Mouse (Mus musculus) heart, embryonic 16.5 days (tissue): ENCODE results near the gene Gli1. TPM values are rescaled to one million over a fixed set of nuclear protein-coding genes. Genes with fewer than 3 reads are reported as not detected.

Experiments
- ATAC-seq: fragments of 200-750 bp; cut with Nextera tagmentation; replicated peaks from 2 replicates; pipeline ENCODE4 v1.8.0; 2017; ENCODE audit warnings: moderate number of reproducible peaks; ENCODE audit not compliant: insufficient read depth, low FRiP score; ENCODE audit errors: extremely low read depth
- H3K27ac ChIP-seq: fragments of 300-500 bp; sonication (generic); 2 replicates; pipeline ENCODE4 v1.5.1; 2014; ENCODE audit warnings: mild to moderate bottlenecking, low read length, control low read depth, moderate library complexity
- H3K27me3 ChIP-seq: fragments of 300-500 bp; sonication (generic); 2 replicates; pipeline ENCODE4 v1.6.1; 2014; ENCODE audit warnings: low read length, mixed read lengths; ENCODE audit not compliant: control insufficient read depth, insufficient read depth
- H3K36me3 ChIP-seq: fragments of 300-500 bp; sonication (generic); 2 replicates; pipeline ENCODE4 v1.6.1; 2014; ENCODE audit not compliant: control insufficient read depth, insufficient read depth
- H3K4me1 ChIP-seq: fragments of 300-500 bp; sonication (generic); 2 replicates; pipeline ENCODE4 v1.6.1; 2014; ENCODE audit warnings: low read length, mixed read lengths; ENCODE audit not compliant: control insufficient read depth, insufficient read depth
- H3K4me2 ChIP-seq: fragments of 300-500 bp; sonication (generic); 2 replicates; pipeline ENCODE4 v1.6.1; 2014; ENCODE audit warnings: low read depth, mild to moderate bottlenecking, control low read depth, low read length
- H3K4me3 ChIP-seq: fragments of 300-500 bp; sonication (generic); 2 replicates; pipeline ENCODE4 v1.5.1; 2014; ENCODE audit warnings: mild to moderate bottlenecking, control low read depth, low read length
- H3K9ac ChIP-seq: fragments of 300-500 bp; sonication (generic); 2 replicates; pipeline ENCODE4 v1.6.1; 2014; ENCODE audit warnings: low read length, control low read depth
- H3K9me3 ChIP-seq: fragments of 300-500 bp; sonication (generic); replicated peaks from 2 replicates; pipeline ENCODE4 v1.6.1; 2016; ENCODE audit warnings: low read length; ENCODE audit not compliant: control insufficient read depth
- WGBS: fragments of 180-500 bp; shearing (Covaris S2); extraction: QIAGEN DNeasy Blood & Tissue Kit; methylation state at CpG from one replicate; pipeline ENCODE4 v1.1.7; 2014; 5-methylcytosine and 5-hydroxymethylcytosine counted together
- polyA plus RNA-seq: library from polyadenylated mRNA; unstranded; fragments of >200 nt; fragmentation: Nextera tagmentation; extraction: Ambion mirVana; gene quantifications from 2 replicates; pipeline ENCODE4 v1.2.1, GENCODE M21; 2015

Gli1 gene
- polyA plus RNA-seq, 1 experiment from 2014 or later: 0.91 TPM

DNA sequence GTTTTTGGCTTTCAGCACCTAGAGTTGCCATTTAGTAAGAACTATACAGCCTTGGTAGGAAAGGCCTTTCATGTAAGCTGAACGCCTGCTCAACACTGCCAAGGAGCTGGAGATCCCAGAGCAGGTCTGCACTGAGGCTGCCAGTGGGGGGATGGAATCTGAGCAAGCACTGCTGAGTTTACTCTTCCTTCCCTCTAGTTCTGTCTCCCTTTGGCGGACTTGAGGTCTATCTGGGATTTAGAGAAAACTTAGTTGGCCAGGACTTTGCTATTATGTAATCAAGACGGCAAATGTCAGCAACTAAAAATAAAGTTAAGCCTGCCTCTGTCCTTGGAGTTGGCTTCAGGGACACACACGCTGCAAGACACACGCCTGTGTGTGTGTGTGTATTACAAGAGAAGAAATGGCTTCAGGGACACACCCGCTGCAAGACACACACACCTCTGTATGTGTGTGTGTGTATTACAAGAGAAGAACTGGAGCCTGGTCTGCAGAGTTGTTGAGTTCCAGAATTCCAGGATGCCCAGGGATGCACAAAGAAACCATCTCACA is 48.7 kb downstream of the Gli1 start:
- Histone ChIP-seq H3K4me1 (peaks cover 42% of the 10 kb centered on the region), H3K36me3 (peaks cover 41% of the 10 kb centered on the region), H3K9ac (peak overlapping the region; percentile 90), H3K27ac (peak overlapping the region; percentile 96), H3K27me3 (no peaks in the 10 kb centered on the region), H3K4me2 (peak overlapping the region; percentile 98), H3K4me3 (peak overlapping the region; percentile 86), H3K9me3 (no peaks in the 10 kb centered on the region)
- no peak for ATAC-seq
- WGBS: 38% methylated on average over 6 of the region's 6 CpGs

DNA sequence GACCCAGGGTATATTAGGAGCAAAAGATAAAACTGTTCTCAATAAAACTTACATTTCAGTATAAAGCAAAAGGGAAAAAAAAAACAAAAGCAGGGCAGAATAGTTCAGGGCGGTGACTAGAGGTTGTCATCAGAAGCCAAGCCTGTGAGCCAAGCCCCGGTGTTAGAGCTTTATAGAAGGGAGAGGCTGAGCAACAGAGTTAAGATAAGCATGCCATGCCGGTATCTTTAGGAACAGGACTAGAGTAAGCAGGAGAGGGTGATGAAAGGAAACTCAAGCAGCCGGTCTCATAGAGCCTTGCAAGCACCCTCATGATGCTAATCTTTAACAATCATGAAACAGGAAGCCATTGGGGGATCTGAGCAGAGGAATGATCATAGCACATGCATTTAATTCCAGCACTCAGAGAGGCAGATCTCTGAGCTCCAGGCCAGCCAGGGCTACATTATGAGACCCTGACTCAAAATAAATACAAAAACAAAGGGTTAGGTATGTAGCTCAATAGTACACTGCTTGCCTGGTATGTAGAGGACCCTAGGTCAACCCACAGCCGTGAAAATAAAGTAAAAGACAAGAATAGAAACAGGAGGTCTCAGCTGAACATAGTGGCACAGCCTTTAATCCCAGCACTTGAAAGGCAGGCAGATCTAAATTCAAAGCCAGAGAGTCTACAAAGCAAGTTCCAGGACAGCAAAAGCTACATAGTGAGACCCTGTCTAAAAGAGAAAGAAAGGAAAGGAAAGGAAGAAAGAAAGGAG is 49.7 kb downstream of the Gli1 start:
- H3K4me3 ChIP-seq: peak overlapping the region; percentile 86
- H3K4me1 ChIP-seq: peaks cover 43% of the 10 kb centered on the region
- no peak for ATAC-seq
- H3K27me3 ChIP-seq: no peaks in the 10 kb centered on the region
- peak overlapping the region; percentile 96 for H3K27ac ChIP-seq
- peak overlapping the region; percentile 90 for H3K9ac ChIP-seq
- WGBS: 11% methylated on average over 5 of the region's 5 CpGs
- H3K36me3 ChIP-seq: peaks cover 35% of the 10 kb centered on the region
- no peaks in the 10 kb centered on the region for H3K9me3 ChIP-seq
- H3K4me2 ChIP-seq: peak overlapping the region; percentile 98

DNA sequence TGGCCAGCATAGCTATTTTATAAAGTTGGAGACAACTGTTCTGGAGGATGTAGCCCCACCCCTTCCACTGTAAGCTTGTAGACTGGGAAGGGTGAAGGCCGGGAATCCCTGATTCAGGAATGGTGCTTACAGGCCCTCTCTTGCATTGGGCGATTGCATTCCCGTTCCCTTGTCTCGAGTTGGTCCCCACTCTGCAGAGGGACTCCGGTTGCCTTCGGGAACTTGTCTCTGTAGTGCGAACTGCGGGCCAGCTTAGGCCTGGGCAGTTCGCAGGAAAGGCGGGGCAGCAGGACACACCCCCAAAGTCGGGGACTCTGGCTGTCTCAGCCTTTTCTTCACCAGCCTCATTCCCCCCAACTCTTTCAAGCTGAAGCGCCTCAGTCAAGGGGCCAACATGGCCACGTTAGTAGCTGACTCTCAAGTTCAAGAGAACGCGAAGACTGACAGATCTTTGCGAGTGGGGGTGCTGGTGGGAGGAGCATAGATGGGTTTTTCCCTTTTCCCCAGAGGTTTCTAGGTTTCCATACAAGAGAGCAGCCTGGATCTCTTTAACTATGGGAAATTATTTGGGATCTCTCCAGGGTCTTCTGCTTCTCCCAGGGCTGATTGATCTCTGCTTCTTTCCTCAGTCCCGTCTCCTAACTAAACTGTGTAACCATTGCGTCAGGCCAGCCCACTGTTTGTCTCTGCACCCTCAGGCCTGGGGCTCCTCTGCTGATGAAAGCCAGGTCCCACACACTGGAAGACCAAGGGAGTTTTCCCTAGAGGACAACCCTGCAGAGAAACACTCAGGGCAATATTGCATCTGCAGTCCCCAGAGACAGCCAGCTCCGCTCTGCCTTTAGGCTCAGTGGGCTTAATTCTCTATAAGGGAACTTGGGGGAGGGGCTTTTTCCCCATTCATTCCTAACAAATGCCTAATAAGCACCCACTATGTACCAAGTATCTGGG is 50.6 kb downstream of the Gli1 start:
- H3K4me1 ChIP-seq: peaks cover 48% of the 10 kb centered on the region
- H3K4me2 ChIP-seq: peak overlapping the region; percentile 98
- WGBS: 2% methylated on average over 19 of the region's 19 CpGs
- H3K27me3 ChIP-seq: no peaks in the 10 kb centered on the region
- peak; percentile 3; the same call in 1 of the 2 replicates for ATAC-seq
- H3K9ac ChIP-seq: peak overlapping the region; percentile 90
- H3K4me3 ChIP-seq: peak overlapping the region; percentile 86
- H3K36me3 ChIP-seq: peaks cover 38% of the 10 kb centered on the region
- no peaks in the 10 kb centered on the region for H3K9me3 ChIP-seq
- peak overlapping the region; percentile 96 for H3K27ac ChIP-seq

DNA sequence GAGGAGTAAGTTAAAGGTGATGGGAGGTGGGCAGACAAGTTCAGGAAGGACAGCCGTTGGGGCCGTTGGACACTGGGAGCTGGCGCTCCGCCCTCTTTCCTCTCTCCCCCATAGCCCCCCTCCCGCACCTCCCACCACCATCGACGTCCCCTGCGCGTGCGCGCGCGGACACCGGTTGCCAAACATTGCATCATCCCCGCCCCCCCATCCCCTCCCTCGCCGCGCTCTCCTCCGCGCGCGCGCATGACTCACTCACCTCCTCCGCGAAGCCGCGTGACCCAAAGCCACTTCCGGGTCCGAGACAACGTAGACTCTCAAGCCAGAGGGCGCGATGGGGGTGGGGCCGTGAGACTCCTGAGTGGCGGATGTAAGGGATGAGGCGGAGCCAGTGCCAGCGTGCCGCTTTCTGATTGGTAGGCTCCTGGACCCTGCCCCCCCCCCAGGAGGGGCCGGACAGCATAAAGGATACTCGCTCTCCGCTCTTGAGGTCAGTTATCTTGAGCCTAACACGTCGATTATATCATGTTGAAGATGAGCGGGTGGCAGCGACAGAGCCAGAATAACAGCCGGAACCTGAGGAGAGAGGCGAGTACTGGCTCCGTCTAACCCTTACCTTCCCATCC is 51.4 kb downstream of the Gli1 start:
- Histone ChIP-seq H3K4me3 (peak overlapping the region; percentile 86), H3K9me3 (no peaks in the 10 kb centered on the region), H3K4me1 (peaks cover 52% of the 10 kb centered on the region), H3K36me3 (peaks cover 38% of the 10 kb centered on the region), H3K4me2 (peak overlapping the region; percentile 98), H3K9ac (peak overlapping the region; percentile 91), H3K27ac (peak overlapping the region; percentile 100), H3K27me3 (no peaks in the 10 kb centered on the region)
- under 1% methylated on average over 47 of the region's 47 CpGs for WGBS
- ATAC-seq: peak; percentile 88

DNA sequence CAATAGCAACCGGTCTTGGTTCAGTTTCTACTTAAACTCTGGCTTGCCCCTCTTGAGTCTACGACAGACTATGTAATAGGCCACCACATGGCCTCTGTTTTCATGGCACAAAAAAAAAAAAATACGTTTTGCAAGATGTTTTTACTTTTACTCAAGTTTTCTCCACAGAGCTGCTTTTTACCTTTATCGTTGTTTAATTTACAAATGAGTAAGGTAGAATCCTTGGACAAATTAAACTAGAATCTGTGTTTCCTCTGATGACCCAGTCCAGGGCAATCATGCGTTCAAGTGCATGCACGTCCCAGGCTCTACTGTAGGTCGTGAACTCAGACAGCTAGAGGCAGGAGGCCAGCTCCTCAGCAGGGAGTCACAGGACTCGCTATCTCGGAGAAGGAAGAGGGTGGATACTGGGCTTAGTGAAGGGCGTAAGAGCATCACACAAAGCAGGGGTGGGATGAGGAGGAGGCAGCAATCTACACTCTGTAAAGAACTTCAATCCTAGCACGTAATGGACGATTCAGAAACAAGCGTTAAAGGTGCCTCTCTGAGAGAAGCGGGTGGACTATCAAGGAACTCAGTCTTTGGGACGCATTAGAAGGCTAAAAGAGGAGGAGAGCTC is 52.1 kb downstream of the Gli1 start:
- peak; percentile 28 for ATAC-seq
- H3K4me1 ChIP-seq: peaks cover 54% of the 10 kb centered on the region

DNA sequence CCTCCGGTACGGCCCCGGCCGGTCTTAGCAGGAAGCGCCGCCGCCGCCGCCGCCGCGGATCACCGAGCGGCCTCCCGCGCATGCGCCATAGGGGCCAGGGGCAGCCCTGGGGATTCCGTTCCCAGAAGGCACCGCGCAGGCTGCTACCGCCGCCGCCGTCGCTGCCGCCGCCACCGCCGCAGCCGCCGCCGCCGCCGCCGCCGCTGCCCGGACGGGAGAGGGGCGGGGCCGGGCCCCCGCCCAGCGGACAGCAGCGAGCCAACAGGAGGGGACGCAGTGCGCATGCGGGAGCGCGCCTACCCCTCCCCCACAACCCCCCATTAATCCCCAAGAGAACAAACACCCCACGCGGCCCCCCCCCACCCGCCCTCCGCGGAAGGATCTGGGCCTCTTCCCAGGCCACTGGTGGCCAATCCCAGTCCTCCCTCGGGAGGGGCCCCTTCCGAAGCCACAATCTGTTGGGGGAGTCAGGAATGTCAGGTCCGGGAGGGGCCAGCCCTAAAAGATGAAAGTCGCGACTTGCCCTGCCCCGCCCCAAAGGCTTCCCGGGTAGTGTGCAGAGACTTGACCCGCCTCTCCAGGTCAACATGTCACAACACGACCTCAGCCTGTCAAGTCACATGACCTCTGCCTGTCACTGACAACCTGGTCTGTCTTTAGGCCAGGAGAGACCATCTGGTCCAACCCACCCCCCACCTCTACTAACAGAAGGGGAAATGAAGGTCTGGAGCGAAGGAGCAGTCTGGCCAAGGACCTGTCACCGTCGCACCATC is 52.8 kb downstream of the Gli1 start, which contains the start of gene Mbd6:
Gene Mbd6, minus strand, starts transcription at position 219 of the 773 bp plus-strand sequence.
- peak; percentile 29 for ATAC-seq
- Histone ChIP-seq H3K9me3 (no peaks in the 10 kb centered on the region), H3K4me2 (peak within 1 kb of the TSS; percentile 90), H3K4me3 (peak within 1 kb of the TSS; percentile 86), H3K27ac (peak within 1 kb of the TSS; percentile 100), H3K36me3 (peaks cover 30% of the 10 kb centered on the region), H3K9ac (peak within 1 kb of the TSS; percentile 91), H3K4me1 (peaks cover 54% of the 10 kb centered on the region), H3K27me3 (no peaks in the 10 kb centered on the region)
- WGBS: under 1% methylated on average over 35 of the region's 65 CpGs

More for the DNA sequence above, 52.1 kb downstream of the Gli1 start:
- H3K36me3 ChIP-seq: peaks cover 33% of the 10 kb centered on the region
- H3K4me2 ChIP-seq: peak overlapping the region; percentile 90
- peak overlapping the region; percentile 91 for H3K9ac ChIP-seq
- WGBS: 3% methylated on average over 15 of the region's 15 CpGs
- peak overlapping the region; percentile 86 for H3K4me3 ChIP-seq
- H3K27me3 ChIP-seq: no peaks in the 10 kb centered on the region
- H3K9me3 ChIP-seq: no peaks in the 10 kb centered on the region
- peak overlapping the region; percentile 100 for H3K27ac ChIP-seq

DNA sequence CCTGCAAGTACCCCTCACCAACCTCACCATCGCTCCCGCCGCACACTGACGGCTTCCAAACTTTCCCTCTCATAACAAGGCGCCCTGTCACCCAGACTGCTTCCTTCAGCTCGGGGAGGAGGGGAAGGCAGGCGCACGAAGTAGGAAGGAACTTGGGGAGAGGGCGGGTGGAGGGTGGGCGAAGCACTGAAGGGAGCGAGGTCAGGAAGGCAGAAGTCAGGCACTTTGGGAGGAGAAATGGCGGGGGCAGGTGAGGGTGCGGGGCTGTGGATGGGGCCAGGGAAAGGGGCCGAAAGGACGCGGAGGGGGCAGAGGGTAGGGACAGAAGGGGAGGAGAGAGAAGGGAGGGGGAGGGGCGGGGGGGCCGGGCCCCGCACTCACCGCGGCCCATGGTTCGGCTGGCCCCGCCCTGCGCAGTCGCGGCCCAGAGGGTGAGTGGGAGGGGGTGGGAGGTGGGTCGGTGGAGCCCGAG is 53.4 kb downstream of the Gli1 start:
- peak; percentile 8 for ATAC-seq
- H3K4me2 ChIP-seq: peak overlapping the region; percentile 90
- WGBS: 1% methylated on average over 20 of the region's 28 CpGs
- peaks cover 49% of the 10 kb centered on the region for H3K4me1 ChIP-seq
- H3K36me3 ChIP-seq: peaks cover 31% of the 10 kb centered on the region
- no peaks in the 10 kb centered on the region for H3K9me3 ChIP-seq
- no peaks in the 10 kb centered on the region for H3K27me3 ChIP-seq
- H3K27ac ChIP-seq: peak overlapping the region; percentile 100
- H3K9ac ChIP-seq: peak overlapping the region; percentile 91
- H3K4me3 ChIP-seq: peak overlapping the region; percentile 86
